Mouse (Mus musculus): ENCODE measurements around the gene Gm3055.
"Not testable (repeated sequence)": the region's sequence is repeated elsewhere in the genome, so short reads cannot be mapped to it uniquely, and the experiment has no call there.

The Gm3055 gene

GRCm38 (mm10) chr10:81770506-81771403 is at the start of gene Gm3055:
TSS of gene Gm3055 (minus strand) at chr10:81771161.
- DNase-seq (ENCODE audit: low spot score): not testable (repeated sequence)

- DNase-seq (ENCODE audit: low spot score): not testable (repeated sequence)
Observed at GRCm38 (mm10) chr10:81811899-81812298, 40.9 kb upstream of the Gm3055 start, which contains the start of gene Gm4767. TSS of gene Gm4767 (plus strand) at chr10:81812186.

- not testable (repeated sequence) for DNase-seq (ENCODE audit: low spot score)
Observed at GRCm38 (mm10) chr10:81771404-81771777, 430 bp upstream of the Gm3055 start.

DNA sequence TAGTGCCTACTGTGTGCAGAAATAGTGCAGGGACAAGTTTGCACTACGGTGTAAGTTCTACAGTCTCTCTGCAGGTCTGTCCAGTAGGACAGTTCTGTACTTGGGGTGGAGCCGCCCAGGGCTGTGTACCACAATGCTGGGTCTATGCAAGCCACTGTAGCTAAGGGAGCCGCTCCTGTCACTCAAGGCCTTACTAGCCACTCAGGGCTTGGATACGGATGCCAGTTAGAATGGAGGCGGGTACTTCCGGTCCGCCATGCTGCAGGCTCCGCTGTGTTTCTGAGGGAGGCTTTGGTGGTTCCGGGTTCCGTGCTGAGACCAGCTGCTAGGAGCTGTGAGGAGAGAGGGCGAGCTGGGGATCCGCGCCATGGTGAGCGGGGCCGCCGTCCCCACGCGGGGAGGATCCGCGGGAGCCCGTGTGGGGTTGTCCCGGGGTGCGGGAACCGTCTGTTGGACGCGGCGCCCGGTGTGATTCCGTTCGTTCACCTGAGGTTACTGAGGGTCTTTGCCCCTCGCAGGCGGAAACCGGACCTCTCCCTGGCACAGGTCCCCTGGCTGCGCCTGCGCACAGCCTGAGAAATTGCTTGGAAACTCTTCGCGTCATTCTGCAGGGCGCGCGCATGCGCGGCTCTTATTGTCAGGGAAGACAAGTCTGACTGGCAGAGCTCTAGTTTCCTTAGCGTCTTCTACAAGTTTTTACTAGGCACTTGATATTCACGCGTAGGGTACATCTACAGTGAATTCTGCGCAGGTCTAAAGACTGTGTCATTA is 66.2 kb downstream of the Gm3055 start, which contains the start of gene Zfp433:
Gene Zfp433, plus strand, starts transcription at position 295 of the 771 bp plus-strand sequence.
- DNase-seq (ENCODE audit: low spot score): not testable (repeated sequence)

Measured in c-Kit-positive CD71-positive TER-119-positive erythroid progenitor cells, embryonic 14.5 days (primary cell).